Mouse (Mus musculus) embryonic facial prominence, embryonic 15.5 days (tissue): Measurements from ENCODE around the gene Necap2. TPM values are rescaled to one million over a fixed set of nuclear protein-coding genes. Genes with fewer than 3 reads are reported as not detected.

Experiments
- ATAC-seq: fragments of 200-750 bp; cut with Nextera tagmentation; 2 replicates; pipeline ENCODE4 v1.8.0; 2017; ENCODE audit warnings: low read depth, moderate TSS enrichment; ENCODE audit not compliant: insufficient number of reproducible peaks, low FRiP score, low TSS enrichment
- H3K27ac ChIP-seq: fragments of 300-500 bp; sonication (generic); replicated peaks from 2 replicates; pipeline ENCODE4 v1.5.1; 2015; ENCODE audit warnings: mild to moderate bottlenecking, inconsistent platforms
- H3K27me3 ChIP-seq: fragments of 300-500 bp; sonication (generic); 2 replicates; pipeline ENCODE4 v1.6.1; 2015; ENCODE audit warnings: inconsistent platforms
- H3K36me3 ChIP-seq: fragments of 300-500 bp; sonication (generic); 2 replicates; pipeline ENCODE4 v1.6.1; 2015; ENCODE audit warnings: mild to moderate bottlenecking, inconsistent platforms
- H3K4me1 ChIP-seq: fragments of 300-500 bp; sonication (generic); 2 replicates; pipeline ENCODE4 v1.6.1; 2015; ENCODE audit warnings: inconsistent platforms
- H3K4me2 ChIP-seq: fragments of 300-500 bp; sonication (generic); replicated peaks from 2 replicates; pipeline ENCODE4 v1.6.1; 2015; ENCODE audit warnings: mild to moderate bottlenecking, inconsistent platforms
- H3K4me3 ChIP-seq: fragments of 300-500 bp; sonication (generic); replicated peaks from 2 replicates; pipeline ENCODE4 v1.5.1; 2015; ENCODE audit warnings: mild to moderate bottlenecking, inconsistent platforms
- H3K9ac ChIP-seq: fragments of 300-500 bp; sonication (generic); 2 replicates; pipeline ENCODE4 v1.6.1; 2015; ENCODE audit warnings: inconsistent platforms
- H3K9me3 ChIP-seq: fragments of 300-500 bp; sonication (generic); replicated peaks from 2 replicates; pipeline ENCODE4 v1.6.1; 2016; ENCODE audit warnings: inconsistent platforms
- WGBS: fragments of 180-500 bp; shearing (Covaris S2); methylation state at CpG from one replicate; pipeline ENCODE4 v1.1.7; 2015; 5-methylcytosine and 5-hydroxymethylcytosine counted together
- polyA plus RNA-seq: library from polyadenylated mRNA; unstranded; fragments of >200 nt; fragmentation: Nextera tagmentation; extraction: Ambion mirVana; gene quantifications from 2 replicates; pipeline ENCODE4 v1.2.1, GENCODE M21; 2015

The Necap2 gene
- polyA plus RNA-seq, 1 experiment from 2014 or later = 93.4 TPM

- 93% methylated on average over 9 of the region's 9 CpGs for WGBS
- Histone ChIP-seq H3K27ac (no peak overlapping the region), H3K36me3 (no peaks in the 10 kb centered on the region)
Measured at GRCm38 (mm10) chr4:141101291-141101690, 23.1 kb upstream of the Necap2 start.

GRCm38 (mm10) chr4:141099956-141100355, 21.8 kb upstream of the Necap2 start:
- H3K9ac ChIP-seq = no peak overlapping the region

More at GRCm38 (mm10) chr4:141101291-141101690, 23.1 kb upstream of the Necap2 start:
- H3K27me3 ChIP-seq = no peaks in the 10 kb centered on the region
- no peak for ATAC-seq
- H3K4me2 ChIP-seq = no peak overlapping the region
- no peaks in the 10 kb centered on the region for H3K4me1 ChIP-seq
- H3K4me3 ChIP-seq = no peak overlapping the region
- H3K9me3 ChIP-seq = no peaks in the 10 kb centered on the region
- no peak overlapping the region for H3K9ac ChIP-seq

GRCm38 (mm10) chr4:141098935-141099334, 20.8 kb upstream of the Necap2 start:
- Histone ChIP-seq H3K27ac (no peak overlapping the region), H3K4me2 (no peak overlapping the region), H3K4me1 (no peaks in the 10 kb centered on the region), H3K4me3 (no peak overlapping the region), H3K36me3 (no peaks in the 10 kb centered on the region), H3K9me3 (no peaks in the 10 kb centered on the region), H3K27me3 (no peaks in the 10 kb centered on the region), H3K9ac (no peak overlapping the region)
- 74% methylated on average over 4 of the region's 4 CpGs for WGBS
- ATAC-seq = no peak

More at GRCm38 (mm10) chr4:141099956-141100355, 21.8 kb upstream of the Necap2 start:
- WGBS = 68% methylated on average over 5 of the region's 5 CpGs
- Histone ChIP-seq H3K4me2 (no peak overlapping the region), H3K4me1 (no peaks in the 10 kb centered on the region), H3K27ac (no peak overlapping the region), H3K27me3 (no peaks in the 10 kb centered on the region), H3K36me3 (no peaks in the 10 kb centered on the region), H3K9me3 (no peaks in the 10 kb centered on the region), H3K4me3 (no peak overlapping the region)
- no peak for ATAC-seq

- ATAC-seq = no peak
- Histone ChIP-seq H3K4me1 (no peaks in the 10 kb centered on the region), H3K4me3 (no peak overlapping the region), H3K9ac (no peak overlapping the region), H3K36me3 (no peaks in the 10 kb centered on the region), H3K27ac (no peak overlapping the region), H3K9me3 (no peaks in the 10 kb centered on the region), H3K4me2 (no peak overlapping the region), H3K27me3 (no peaks in the 10 kb centered on the region)
- 24% methylated on average over 9 of the region's 9 CpGs for WGBS
Measured at GRCm38 (mm10) chr4:141096710-141097109, 18.6 kb upstream of the Necap2 start.

- no peaks in the 10 kb centered on the region for H3K27me3 ChIP-seq
- no peak overlapping the region for H3K9ac ChIP-seq
- H3K27ac ChIP-seq = no peak overlapping the region
- H3K9me3 ChIP-seq = no peaks in the 10 kb centered on the region
- H3K36me3 ChIP-seq = no peaks in the 10 kb centered on the region
- H3K4me3 ChIP-seq = no peak overlapping the region
- no peak for ATAC-seq
- no peak overlapping the region for H3K4me2 ChIP-seq
- 81% methylated on average over 10 of the region's 10 CpGs for WGBS
- no peaks in the 10 kb centered on the region for H3K4me1 ChIP-seq
Measured at GRCm38 (mm10) chr4:141095016-141095415, 16.9 kb upstream of the Necap2 start.

GRCm38 (mm10) chr4:141088714-141089113, 10.6 kb upstream of the Necap2 start:
- WGBS = 69% methylated on average over 9 of the region's 9 CpGs
- Histone ChIP-seq H3K4me1 (no peaks in the 10 kb centered on the region), H3K9ac (no peak overlapping the region), H3K4me2 (no peak overlapping the region), H3K27ac (no peak overlapping the region), H3K27me3 (no peaks in the 10 kb centered on the region), H3K4me3 (no peak overlapping the region), H3K36me3 (no peaks in the 10 kb centered on the region), H3K9me3 (no peaks in the 10 kb centered on the region)
- ATAC-seq = no peak

GRCm38 (mm10) chr4:141088033-141088432, 9.9 kb upstream of the Necap2 start, which contains the start of gene Spata21:
TSS of gene Spata21 (plus strand) at chr4:141088333.
- no peak for ATAC-seq
- H3K4me2 ChIP-seq = no peak within 1 kb of the TSS
- no peak within 1 kb of the TSS for H3K4me3 ChIP-seq
- 67% methylated on average over 6 of the region's 6 CpGs for WGBS
- no peaks in the 10 kb centered on the region for H3K27me3 ChIP-seq
- H3K27ac ChIP-seq = no peak within 1 kb of the TSS
- H3K9ac ChIP-seq = no peak within 1 kb of the TSS
- H3K36me3 ChIP-seq = no peaks in the 10 kb centered on the region
- no peaks in the 10 kb centered on the region for H3K9me3 ChIP-seq
- H3K4me1 ChIP-seq = no peaks in the 10 kb centered on the region

- 74% methylated on average over 10 of the region's 10 CpGs for WGBS
- H3K36me3 ChIP-seq = no peaks in the 10 kb centered on the region
- no peaks in the 10 kb centered on the region for H3K27me3 ChIP-seq
- H3K27ac ChIP-seq = no peak overlapping the region
- no peak overlapping the region for H3K4me2 ChIP-seq
- no peak overlapping the region for H3K9ac ChIP-seq
- H3K9me3 ChIP-seq = no peaks in the 10 kb centered on the region
- no peaks in the 10 kb centered on the region for H3K4me1 ChIP-seq
- ATAC-seq = no peak
- H3K4me3 ChIP-seq = no peak overlapping the region
Measured at GRCm38 (mm10) chr4:141086862-141087261, 8.7 kb upstream of the Necap2 start.

GRCm38 (mm10) chr4:141078510-141079137, 467 bp upstream of the Necap2 start:
- Histone ChIP-seq H3K9me3 (no peaks in the 10 kb centered on the region), H3K27ac (no peak overlapping the region), H3K36me3 (peaks cover 7% of the 10 kb centered on the region), H3K4me1 (peaks cover 23% of the 10 kb centered on the region), H3K4me3 (peak overlapping the region; percentile 95), H3K9ac (no peak overlapping the region), H3K27me3 (no peaks in the 10 kb centered on the region), H3K4me2 (no peak overlapping the region; the same call in 1 of the 2 replicates)
- ATAC-seq = no peak
- WGBS = 68% methylated on average over 18 of the region's 18 CpGs

- H3K36me3 ChIP-seq = peaks cover 24% of the 10 kb centered on the region
- peaks cover 24% of the 10 kb centered on the region for H3K4me1 ChIP-seq
- ATAC-seq = no peak
- 76% methylated on average over 17 of the region's 17 CpGs for WGBS
- H3K4me3 ChIP-seq = peak overlapping the region; percentile 95
- H3K4me2 ChIP-seq = peak overlapping the region; percentile 95
- no peaks in the 10 kb centered on the region for H3K27me3 ChIP-seq
- 0 out of 2 replicates have a peak overlapping the region, but pooled peaks have one; percentile 30 for H3K27ac ChIP-seq
- no peaks in the 10 kb centered on the region for H3K9me3 ChIP-seq
- peak overlapping the region; percentile 93 for H3K9ac ChIP-seq
Measured at GRCm38 (mm10) chr4:141076761-141077506, 1.2 kb downstream of the Necap2 start.

GRCm38 (mm10) chr4:141074109-141074508, 4.0 kb downstream of the Necap2 start:
- Histone ChIP-seq H3K36me3 (peaks cover 50% of the 10 kb centered on the region), H3K4me2 (no peak overlapping the region), H3K4me1 (peaks cover 24% of the 10 kb centered on the region), H3K4me3 (no peak overlapping the region), H3K9ac (no peak overlapping the region), H3K27ac (no peak overlapping the region), H3K9me3 (no peaks in the 10 kb centered on the region), H3K27me3 (no peaks in the 10 kb centered on the region)
- no peak for ATAC-seq
- WGBS = 90% methylated on average over 4 of the region's 4 CpGs
